Mouse (Mus musculus): ENCODE results near the gene Fetub. TPM values are rescaled to one million over a fixed set of nuclear protein-coding genes. Genes with fewer than 3 reads are reported as not detected.

The Fetub gene
- not detected for total RNA-seq (2021)
- long read RNA-seq, experiment 1 = 0 reads
- long read RNA-seq, experiment 2 = 0 reads

DNA sequence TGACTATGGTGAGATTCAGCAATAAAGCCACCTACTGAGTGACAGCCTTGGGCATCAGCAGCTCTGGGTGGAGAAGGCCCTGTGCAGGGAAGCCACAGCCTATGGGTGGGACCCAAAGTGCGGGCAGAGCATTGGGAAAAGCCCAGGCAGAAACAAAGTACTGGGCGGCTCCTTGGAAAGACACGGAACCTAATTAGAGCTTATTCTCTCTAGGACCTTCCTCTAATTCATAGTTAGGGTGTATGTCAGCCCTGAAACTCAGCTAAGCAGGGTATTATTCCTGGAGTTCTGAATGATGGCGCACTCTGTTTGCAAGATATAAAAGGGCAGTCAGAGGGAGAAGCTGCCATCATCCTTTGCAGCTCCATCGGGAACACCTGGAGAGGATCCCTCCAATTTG lies at the start of gene Fetub:
Fetub (plus strand) TSS at position 301 of the 400 bp plus-strand sequence.
- no peak for TF ChIP-seq CTCF (IDR thresholded peaks at IDR 0.05)
- no peak for DNase-seq
- Histone ChIP-seq H3K4me3 (no peak within 1 kb of the TSS), H3K27ac (no peak within 1 kb of the TSS)
- intact Hi-C loops (cut with DNase I) = no loop called here

- Histone ChIP-seq H3K27ac (no peak overlapping the region), H3K4me3 (no peak overlapping the region)
- TF ChIP-seq CTCF (IDR thresholded peaks at IDR 0.05) = no peak
- no peak for DNase-seq
- intact Hi-C loops (cut with DNase I) = loop anchor here (10.0 kb wide), 1 partner anchor 172 kb away; no protein-coding TSS in a partner anchor
These were observed 45.7 kb upstream of the Fetub start for GRCm38 (mm10) chr16:22872397-22872796.

- no peak for DNase-seq
- no peak for TF ChIP-seq CTCF (IDR thresholded peaks at IDR 0.05)
- Histone ChIP-seq H3K27ac (no peak overlapping the region), H3K4me3 (no peak overlapping the region)
- intact Hi-C loops (cut with DNase I) = loop anchor here (10.0 kb wide), 1 partner anchor 171 kb away; no protein-coding TSS in a partner anchor
These were observed 44.8 kb upstream of the Fetub start for GRCm38 (mm10) chr16:22873369-22873768.

DNA sequence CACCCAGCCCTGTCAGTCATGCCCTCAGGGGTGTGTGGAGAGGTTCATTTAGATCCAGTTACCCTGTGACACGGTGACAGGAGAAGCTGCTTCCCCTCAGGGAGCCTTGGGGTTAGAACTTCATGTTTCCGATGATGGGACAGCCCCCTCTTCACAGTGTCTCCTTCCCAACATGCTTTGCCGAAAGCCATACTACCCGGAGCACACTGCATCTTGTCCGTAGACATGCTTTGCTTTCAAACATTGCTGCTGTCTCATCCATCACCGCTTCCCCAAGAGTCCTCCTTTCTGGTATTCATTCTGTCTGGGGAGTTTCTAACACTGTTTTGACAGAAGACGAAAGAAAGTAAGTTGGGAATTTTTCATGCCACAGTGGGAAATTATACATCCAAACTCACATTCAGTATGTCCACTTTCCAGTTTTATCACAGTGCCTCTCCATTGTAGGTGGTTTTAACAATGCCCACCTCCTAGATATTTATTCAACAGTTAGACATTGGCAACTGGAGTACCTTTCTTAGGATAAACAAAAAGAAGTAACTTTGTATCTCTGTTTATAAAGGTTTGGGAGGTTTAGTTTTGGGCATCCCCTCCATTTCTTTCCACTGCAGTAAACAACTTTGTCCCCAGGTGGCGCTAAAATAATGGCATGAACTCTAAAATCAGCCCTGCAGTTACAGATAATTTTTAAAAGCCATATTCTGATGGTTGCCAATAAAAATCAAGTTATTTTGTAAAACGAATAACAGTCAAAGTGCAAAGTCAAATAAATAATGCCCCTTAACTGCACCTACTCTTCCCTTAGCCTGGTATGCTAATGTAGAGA lies 41.7 kb upstream of the Fetub start:
- intact Hi-C loops (cut with DNase I) = loop anchor here (2.0 to 10.0 kb wide), 3 partner anchors 168 to 1076 kb away; no protein-coding TSS in a partner anchor
- Histone ChIP-seq H3K4me3 (no peak overlapping the region), H3K27ac (no peak overlapping the region)
- DNase-seq = no peak
- peak; percentile 69 for TF ChIP-seq CTCF (IDR thresholded peaks at IDR 0.05)

DNA sequence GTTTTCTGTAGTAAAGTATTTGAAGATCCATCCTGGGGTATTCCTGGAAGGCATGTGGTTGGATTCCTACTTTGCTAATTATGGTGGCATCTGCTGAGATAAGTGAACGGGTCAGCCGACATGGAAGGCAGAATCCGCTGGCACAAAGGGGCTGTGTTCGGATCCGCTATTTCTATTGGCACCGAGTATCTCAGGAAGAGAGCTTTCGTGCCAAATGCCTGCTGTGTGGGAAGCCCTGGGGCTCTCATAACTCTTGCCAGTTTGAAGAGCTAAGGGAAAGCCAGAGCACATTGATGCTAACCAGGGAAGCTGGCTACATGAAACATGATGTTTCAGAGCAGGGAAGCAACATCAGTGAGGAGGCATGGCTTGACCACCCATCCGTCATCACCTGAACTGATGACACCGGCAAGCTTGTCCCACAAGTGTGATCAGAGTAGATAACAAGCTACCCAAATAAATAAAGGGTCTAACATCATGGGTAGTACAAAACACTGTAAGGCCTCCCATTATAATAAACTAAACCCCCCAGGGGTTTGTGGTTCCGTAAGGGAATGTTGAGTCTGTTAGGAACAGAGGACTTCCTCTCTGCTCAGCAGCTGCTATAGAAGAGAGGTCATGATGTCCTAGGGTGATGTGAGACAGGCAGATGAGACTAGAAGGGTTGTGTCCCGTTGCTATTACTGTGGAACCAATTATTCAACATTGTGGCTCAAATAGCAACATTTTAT lies 40.3 kb upstream of the Fetub start:
- TF ChIP-seq CTCF (IDR thresholded peaks at IDR 0.05) = no peak
- DNase-seq = no peak
- intact Hi-C loops (cut with DNase I) = loop anchor here (2.0 to 10.0 kb wide), 3 partner anchors 167 to 1074 kb away; no protein-coding TSS in a partner anchor
- no peak overlapping the region for H3K4me3 ChIP-seq
- H3K27ac ChIP-seq = no peak overlapping the region

DNA sequence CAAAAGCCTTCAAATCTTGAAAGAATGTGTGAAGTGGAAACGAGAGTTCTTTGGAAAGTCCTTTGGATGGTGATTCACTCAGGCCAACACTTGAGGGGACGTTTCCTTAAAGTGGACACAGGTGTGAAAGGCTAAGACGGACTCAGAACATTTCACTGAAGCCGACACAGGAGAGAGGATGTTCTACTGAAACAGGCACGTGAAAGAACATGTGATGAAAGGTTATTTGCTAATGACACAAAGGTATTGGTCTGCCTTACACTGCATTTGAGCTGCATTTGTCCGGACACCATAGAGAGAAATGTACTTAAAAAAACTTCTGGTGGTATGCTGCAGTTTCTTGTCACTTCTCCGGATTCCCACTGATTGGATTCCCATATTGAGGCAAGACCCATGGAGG lies 39.4 kb upstream of the Fetub start:
- Histone ChIP-seq H3K27ac (no peak overlapping the region), H3K4me3 (no peak overlapping the region)
- TF ChIP-seq CTCF (IDR thresholded peaks at IDR 0.05) = no peak
- intact Hi-C loops (cut with DNase I) = loop anchor here (5.0 to 10.0 kb wide), 2 partner anchors 166 to 1074 kb away; no protein-coding TSS in a partner anchor
- DNase-seq = no peak

GRCm38 (mm10) chr16:22879945-22880595 lies 38.1 kb upstream of the Fetub start:
- DNase-seq = no peak
- intact Hi-C loops (cut with DNase I) = loop anchor here (5.0 to 10.0 kb wide), 2 partner anchors 165 to 1072 kb away; no protein-coding TSS in a partner anchor
- Histone ChIP-seq H3K27ac (no peak overlapping the region), H3K4me3 (no peak overlapping the region)
- no peak for TF ChIP-seq CTCF (IDR thresholded peaks at IDR 0.05)

DNA sequence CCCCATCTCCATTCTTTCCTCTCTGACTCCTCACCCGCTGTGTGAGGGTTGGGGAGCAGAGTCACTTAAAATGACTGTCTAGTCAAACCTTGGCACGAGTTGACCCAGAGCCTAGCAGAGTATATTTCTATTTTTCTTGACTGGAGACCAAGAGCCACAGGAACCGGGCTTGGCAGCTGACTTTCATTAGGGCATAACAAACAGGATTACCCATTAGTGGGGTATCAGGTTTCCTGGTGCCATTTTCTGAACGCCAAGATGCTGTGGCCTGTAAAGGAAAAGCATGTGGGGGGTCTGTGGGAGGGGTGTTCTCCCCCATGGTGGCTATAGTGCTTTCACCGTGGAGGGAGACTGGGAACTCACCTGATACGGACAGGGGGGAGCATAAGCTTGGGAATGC lies 37.2 kb upstream of the Fetub start:
- DNase-seq = no peak
- H3K4me3 ChIP-seq = no peak overlapping the region
- intact Hi-C loops (cut with DNase I) = no loop called here
- H3K27ac ChIP-seq = no peak overlapping the region
- TF ChIP-seq CTCF (IDR thresholded peaks at IDR 0.05) = no peak

GRCm38 (mm10) chr16:22881487-22881886 lies 36.6 kb upstream of the Fetub start:
- no peak for DNase-seq
- Histone ChIP-seq H3K27ac (no peak overlapping the region), H3K4me3 (no peak overlapping the region)
- TF ChIP-seq CTCF (IDR thresholded peaks at IDR 0.05) = no peak
- intact Hi-C loops (cut with DNase I) = no loop called here

DNA sequence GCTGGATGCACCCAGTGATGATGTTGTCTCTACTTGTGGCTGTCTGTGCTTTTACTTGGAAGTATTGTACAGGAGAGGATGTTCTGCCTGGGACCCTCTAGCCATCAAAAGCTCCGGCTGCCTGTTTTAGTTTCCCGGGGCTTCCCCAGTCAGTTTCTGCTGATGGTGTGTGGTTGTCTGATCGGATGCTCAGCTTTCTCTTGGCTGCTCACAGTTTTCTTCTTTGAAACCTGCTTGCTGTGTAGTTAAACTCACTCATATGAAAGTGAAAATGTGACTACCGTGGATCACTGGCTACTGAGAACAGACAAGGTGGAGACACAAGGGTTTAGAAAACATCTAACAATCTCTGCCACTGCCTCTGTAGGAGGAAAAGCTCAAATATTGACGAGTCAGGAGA lies 34.7 kb upstream of the Fetub start:
- TF ChIP-seq CTCF (IDR thresholded peaks at IDR 0.05) = no peak
- no peak for DNase-seq
- H3K4me3 ChIP-seq = no peak overlapping the region
- H3K27ac ChIP-seq = no peak overlapping the region
- intact Hi-C loops (cut with DNase I) = no loop called here

GRCm38 (mm10) chr16:22885356-22885755 lies 32.8 kb upstream of the Fetub start:
- TF ChIP-seq CTCF (IDR thresholded peaks at IDR 0.05) = no peak
- intact Hi-C loops (cut with DNase I) = no loop called here
- Histone ChIP-seq H3K4me3 (no peak overlapping the region), H3K27ac (no peak overlapping the region)
- DNase-seq = no peak

GRCm38 (mm10) chr16:22886726-22887125 lies 31.4 kb upstream of the Fetub start:
- Histone ChIP-seq H3K27ac (no peak overlapping the region), H3K4me3 (no peak overlapping the region)
- DNase-seq = no peak
- intact Hi-C loops (cut with DNase I) = no loop called here
- TF ChIP-seq CTCF (IDR thresholded peaks at IDR 0.05) = no peak
